Mouse (Mus musculus): ENCODE results near the gene P2rx3. TPM values are rescaled to one million over a fixed set of nuclear protein-coding genes. Genes with fewer than 3 reads are reported as not detected.

The P2rx3 gene
- polyA plus RNA-seq (2012; rRNA removed; ENCODE audit: low replicate concordance): 0.64 and 1.4 TPM in 2 replicates

DNA sequence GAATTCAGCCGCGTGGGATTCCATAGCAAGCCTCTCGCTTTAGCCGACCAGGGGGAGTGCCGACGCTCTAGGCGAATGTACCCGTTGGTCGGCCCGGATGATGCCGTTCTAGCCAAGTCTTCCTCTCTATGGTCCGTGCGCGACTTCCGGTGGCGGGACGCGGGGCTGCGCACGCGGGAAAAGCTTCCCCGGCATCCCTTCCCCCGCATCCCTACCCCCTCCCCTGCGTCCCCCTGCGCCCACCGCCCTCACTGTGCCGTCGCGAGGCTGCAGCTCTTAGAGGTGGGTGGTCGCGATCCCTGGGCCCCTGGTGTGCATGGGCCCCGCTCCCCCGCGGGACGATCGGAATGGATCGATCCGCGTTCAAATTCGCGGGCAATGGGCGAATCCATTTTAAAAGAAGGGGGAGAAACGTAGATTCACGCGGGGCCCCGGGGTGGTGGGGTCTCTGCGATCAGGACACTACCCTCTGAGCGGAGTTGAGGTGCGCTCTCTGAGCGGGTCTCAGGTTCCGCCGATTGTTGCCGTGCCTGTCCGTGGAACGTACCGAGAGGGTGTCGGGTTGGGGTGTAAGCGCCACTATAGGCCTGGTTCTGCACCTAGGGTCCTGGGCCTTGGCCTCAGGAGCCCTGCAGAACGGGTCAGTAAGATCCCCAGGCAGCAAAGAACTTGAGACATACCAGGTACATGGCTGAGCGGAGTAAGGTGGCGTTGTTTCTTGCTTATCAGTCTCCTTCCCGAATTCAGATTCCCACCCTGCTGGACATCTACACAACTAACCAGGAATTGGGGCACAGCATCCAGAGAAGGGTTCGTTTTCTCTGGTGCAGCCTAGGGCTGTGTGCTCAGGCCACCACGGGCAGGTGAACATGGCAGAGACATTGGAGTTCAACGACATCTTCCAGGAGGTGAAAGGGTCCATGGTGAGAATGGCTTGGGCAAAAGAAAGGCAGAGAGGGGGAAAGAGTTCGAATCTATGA is at the start of gene P2rx3, which contains the start of gene Ssrp1:
Gene P2rx3 (minus strand): TSS at position 416 of the 980 bp plus-strand sequence.
Gene Ssrp1 (plus strand): TSS at position 188 of the 980 bp plus-strand sequence.

DNA sequence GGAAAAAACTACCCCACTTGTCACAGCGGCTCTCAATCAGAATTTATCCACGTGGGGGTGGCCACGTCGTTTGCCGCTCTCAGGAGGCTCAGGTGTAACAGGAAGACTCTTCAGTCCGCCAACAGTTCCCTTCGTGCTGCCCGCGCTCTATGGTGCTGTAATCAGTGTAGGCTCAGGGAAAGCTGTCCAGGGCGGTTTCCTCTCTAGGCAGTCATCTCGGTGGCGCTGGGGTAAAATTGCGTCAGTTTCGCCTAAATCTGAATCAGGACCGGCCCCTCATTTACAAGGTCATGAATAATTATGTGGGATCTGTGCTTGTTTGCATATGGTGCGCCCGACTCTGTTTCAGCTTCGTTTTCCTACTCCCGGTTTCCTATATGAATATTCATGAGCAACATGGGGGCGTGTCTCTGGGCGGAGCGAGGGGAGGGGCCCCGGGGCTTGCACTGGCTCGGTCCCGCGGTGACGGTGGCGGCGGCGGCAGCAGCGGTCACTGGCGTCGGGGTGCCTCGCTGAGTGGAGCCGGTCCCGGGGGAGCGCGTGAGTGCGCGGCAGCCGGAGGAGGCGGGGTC is 10.4 kb upstream of the P2rx3 start, which contains the start of gene Tnks1bp1:
Gene Tnks1bp1 (plus strand): TSS at position 427 of the 572 bp plus-strand sequence.

DNA sequence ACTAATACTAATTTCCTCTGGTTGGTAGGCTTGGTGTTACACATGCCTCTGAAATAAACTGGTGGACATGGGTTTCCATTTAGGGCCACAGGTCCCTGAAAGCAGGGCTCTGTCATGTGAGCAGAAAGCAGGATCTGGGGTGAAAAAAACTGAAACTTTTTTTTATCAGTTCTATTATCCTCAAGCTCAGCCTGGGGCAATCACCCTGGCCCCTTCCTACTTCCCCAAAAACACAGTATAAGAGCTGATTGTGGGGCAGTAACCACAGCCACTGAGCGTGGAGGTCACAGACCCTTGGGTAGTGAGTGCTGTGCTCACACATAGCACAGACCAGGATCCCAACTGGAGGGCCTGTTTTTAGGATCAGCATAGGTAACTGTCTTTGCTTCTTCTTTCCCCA is 49.3 kb downstream of the P2rx3 start, which contains the start of gene Prg3:
Gene Prg3 (plus strand): TSS at position 286 of the 400 bp plus-strand sequence.

DNA sequence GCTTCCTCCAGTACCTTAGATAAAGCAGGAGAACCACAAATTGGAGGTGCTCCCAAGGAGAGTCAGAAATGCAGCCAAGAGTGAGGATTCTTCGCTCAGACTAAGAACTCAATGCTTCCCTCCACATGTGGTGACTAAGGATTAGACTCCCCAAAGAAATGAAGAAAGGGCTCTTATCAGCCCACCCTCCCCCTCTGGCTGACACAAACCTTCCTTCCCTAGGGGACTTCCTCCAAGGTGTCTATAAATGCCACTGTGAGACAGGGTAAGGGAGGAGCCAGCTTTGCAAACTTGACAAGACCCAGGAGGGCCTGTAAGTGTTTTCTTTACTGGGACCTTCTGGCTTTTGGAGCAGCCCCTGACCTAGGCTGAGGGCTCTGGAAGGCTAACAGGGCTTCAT is 57.1 kb downstream of the P2rx3 start, which contains the start of gene Prg2:
Gene Prg2 (plus strand): TSS at position 274 of the 400 bp plus-strand sequence.

Other genes with a start within 250 kb of the P2rx3 start
- 43.8 and 67.0 TPM in 2 replicates for gene Ube2l6, start 238.6 kb downstream of the P2rx3 start, polyA plus RNA-seq (2012; rRNA removed; ENCODE audit: low replicate concordance)
- not detected in 2 replicates for gene Smtnl1, start 214.8 kb downstream of the P2rx3 start, polyA plus RNA-seq (2012; rRNA removed; ENCODE audit: low replicate concordance)
- gene Timm10, start 210.5 kb downstream of the P2rx3 start, polyA plus RNA-seq (2012; rRNA removed; ENCODE audit: low replicate concordance): 62.2 and 63.0 TPM in 2 replicates
- gene Slc43a1, start 198.6 kb downstream of the P2rx3 start, polyA plus RNA-seq (2012; rRNA removed; ENCODE audit: low replicate concordance): 39.0 and 41.0 TPM in 2 replicates
- 9.8 and 12.4 TPM in 2 replicates for gene Rtn4rl2, start 150.8 kb downstream of the P2rx3 start, polyA plus RNA-seq (2012; rRNA removed; ENCODE audit: low replicate concordance)
- 75.7 and 219 TPM in 2 replicates for gene Slc43a3, start 100.9 kb downstream of the P2rx3 start, polyA plus RNA-seq (2012; rRNA removed; ENCODE audit: low replicate concordance)
- 0.60 and 1.3 TPM in 2 replicates for gene Prg2, start 57.0 kb downstream of the P2rx3 start, polyA plus RNA-seq (2012; rRNA removed; ENCODE audit: low replicate concordance)
- gene Prg3, start 49.2 kb downstream of the P2rx3 start, polyA plus RNA-seq (2012; rRNA removed; ENCODE audit: low replicate concordance): not detected in 2 replicates
- gene Ssrp1, start 228 bp downstream of the P2rx3 start, polyA plus RNA-seq (2012; rRNA removed; ENCODE audit: low replicate concordance): 78.5 and 192 TPM in 2 replicates
- 151 and 196 TPM in 2 replicates for gene Tnks1bp1, start 10.6 kb upstream of the P2rx3 start, polyA plus RNA-seq (2012; rRNA removed; ENCODE audit: low replicate concordance)
- gene Aplnr, start 98.8 kb upstream of the P2rx3 start, polyA plus RNA-seq (2012; rRNA removed; ENCODE audit: low replicate concordance): 46.0 and 78.6 TPM in 2 replicates
- 0.40 and 7.8 TPM in 2 replicates for gene Lrrc55, start 159.7 kb upstream of the P2rx3 start, polyA plus RNA-seq (2012; rRNA removed; ENCODE audit: low replicate concordance)

Measured in subcutaneous adipose tissue, adult 2 months (tissue).